Mouse (Mus musculus) stomach, postnatal 0 days (tissue): ENCODE results near the gene Cnp. TPM values are rescaled to one million over a fixed set of nuclear protein-coding genes. Genes with fewer than 3 reads are reported as not detected.
A peak's percentile ranks its signal among the peaks of the same experiment; 100 is the strongest.
"Not testable (repeated sequence)": the region's sequence is repeated elsewhere in the genome, so short reads cannot be mapped to it uniquely, and the experiment has no call there.

Experiments
- ATAC-seq: fragments of 200-750 bp; cut with Nextera tagmentation; 2 replicates; pipeline ENCODE4 v1.8.0; 2017; ENCODE audit not compliant: low FRiP score, low TSS enrichment
- DNase-seq: peaks from one replicate; pipeline ENCODE4 v3.0.0-alpha.2; 2016; ENCODE audit warnings: low spot score
- H3K27ac ChIP-seq: fragments of 300-500 bp; sonication (generic); replicated peaks from 2 replicates; pipeline ENCODE4 v1.5.1; 2014; ENCODE audit warnings: mild to moderate bottlenecking, control low read depth
- H3K27me3 ChIP-seq: fragments of 300-500 bp; sonication (generic); 2 replicates; pipeline ENCODE4 v1.6.1; 2014; ENCODE audit warnings: low read length; ENCODE audit not compliant: control insufficient read depth, insufficient read depth
- H3K36me3 ChIP-seq: fragments of 300-500 bp; sonication (generic); 2 replicates; pipeline ENCODE4 v1.6.1; 2014; ENCODE audit warnings: low read length, mixed read lengths; ENCODE audit not compliant: control insufficient read depth, insufficient read depth
- H3K4me1 ChIP-seq: fragments of 300-500 bp; sonication (generic); replicated peaks from 2 replicates; pipeline ENCODE4 v1.6.1; 2014; ENCODE audit warnings: antibody characterized with exemption; ENCODE audit not compliant: control insufficient read depth, insufficient read depth
- H3K4me2 ChIP-seq: fragments of 300-500 bp; sonication (generic); replicated peaks from 2 replicates; pipeline ENCODE4 v1.6.1; 2014; ENCODE audit warnings: low read depth, mild to moderate bottlenecking, control low read depth, moderate library complexity
- H3K4me3 ChIP-seq: fragments of 300-500 bp; sonication (generic); 2 replicates; pipeline ENCODE4 v1.5.1; 2014; ENCODE audit warnings: low read depth, low read length, control low read depth
- H3K9ac ChIP-seq: fragments of 300-500 bp; sonication (generic); 2 replicates; pipeline ENCODE4 v1.6.1; 2014; ENCODE audit warnings: mild to moderate bottlenecking, low read length, control low read depth, mixed read lengths
- H3K9me3 ChIP-seq: fragments of 300-500 bp; sonication (generic); 2 replicates; pipeline ENCODE4 v1.6.1; 2016; ENCODE audit warnings: low read length; ENCODE audit not compliant: control insufficient read depth
- CTCF ChIP-seq: IDR thresholded peaks from 2 replicates; pipeline ENCODE4 v1.5.1; 2016; ENCODE audit warnings: antibody characterized with exemption, low read depth, mild to moderate bottlenecking, moderate library complexity
- EP300 ChIP-seq: optimal IDR thresholded peaks from 2 replicates; pipeline ENCODE3; 2016; ENCODE audit warnings: antibody characterized with exemption
- WGBS: fragments of 180-500 bp; shearing (Covaris S2); extraction: QIAGEN DNeasy Blood & Tissue Kit; methylation state at CpG from one replicate; pipeline ENCODE4 v1.1.7; 2014; 5-methylcytosine and 5-hydroxymethylcytosine counted together
- polyA plus RNA-seq: library from polyadenylated mRNA; unstranded; fragments of >200 nt; fragmentation: Nextera tagmentation; extraction: Ambion mirVana; gene quantifications from 2 replicates; pipeline ENCODE4 v1.2.1, GENCODE M21; 2015

The Cnp gene
- polyA plus RNA-seq, 1 experiment from 2014 or later, result 23.5 TPM

DNA sequence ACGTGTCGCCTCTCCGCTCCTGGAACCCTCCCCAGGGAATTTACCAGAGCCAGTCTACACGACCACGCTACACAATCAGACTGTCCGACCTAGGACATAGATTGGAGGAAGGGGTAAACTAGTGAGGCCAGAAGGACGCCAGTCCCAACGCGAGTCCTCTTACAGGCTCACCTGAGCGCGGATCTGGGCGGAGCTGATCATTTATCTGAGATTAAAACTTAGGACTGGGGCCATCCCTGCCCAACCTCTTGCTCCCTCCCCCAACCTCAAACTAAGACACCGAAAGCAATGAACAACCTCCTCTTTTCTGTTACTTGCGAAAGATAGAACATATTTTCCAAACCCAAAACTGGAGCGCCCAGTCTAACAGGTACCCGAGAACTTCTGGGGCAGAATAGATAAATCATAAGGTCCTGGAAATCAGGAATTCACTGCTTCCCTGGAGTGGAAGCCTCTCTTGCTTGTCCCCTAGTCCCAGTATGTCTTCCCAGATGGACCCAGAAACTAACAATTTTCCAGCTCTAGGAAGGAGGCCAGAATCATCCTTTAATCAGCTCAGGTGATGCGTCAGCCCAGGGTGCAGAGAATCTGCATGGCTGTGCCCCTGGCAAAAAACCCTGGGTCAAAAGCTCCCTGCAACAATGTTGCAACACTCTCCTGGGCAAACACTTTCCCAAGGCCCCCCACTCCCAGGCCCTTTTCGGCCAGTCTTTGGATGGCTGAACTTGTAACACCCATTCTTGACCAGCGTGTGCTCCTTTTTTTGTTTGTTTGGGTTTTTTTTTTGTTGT, 46.1 kb upstream of the Cnp start:
- no peaks in the 10 kb centered on the region for H3K27me3 ChIP-seq
- peak overlapping the region; percentile 82 for H3K4me2 ChIP-seq
- peaks cover 14% of the 10 kb centered on the region for H3K4me1 ChIP-seq
- no peaks in the 10 kb centered on the region for H3K9me3 ChIP-seq
- H3K9ac ChIP-seq, result peak overlapping the region; percentile 54
- peaks cover 4% of the 10 kb centered on the region; the same call in 1 of the 2 replicates for H3K36me3 ChIP-seq
- peak overlapping the region; percentile 81 for H3K4me3 ChIP-seq
- no peak; the same call in none of the 2 replicates for ATAC-seq
- no peak for TF ChIP-seq CTCF
- TF ChIP-seq EP300, result no peak
- WGBS, result 23% methylated on average over 19 of the region's 19 CpGs
- DNase-seq, result no peak
- H3K27ac ChIP-seq, result peak overlapping the region; percentile 81

- DNase-seq, result no peak
- 63% methylated on average over 6 of the region's 6 CpGs for WGBS
- no peaks in the 10 kb centered on the region for H3K36me3 ChIP-seq
Measured at GRCm38 (mm10) chr11:100533871-100534270, 40.8 kb upstream of the Cnp start.

DNA sequence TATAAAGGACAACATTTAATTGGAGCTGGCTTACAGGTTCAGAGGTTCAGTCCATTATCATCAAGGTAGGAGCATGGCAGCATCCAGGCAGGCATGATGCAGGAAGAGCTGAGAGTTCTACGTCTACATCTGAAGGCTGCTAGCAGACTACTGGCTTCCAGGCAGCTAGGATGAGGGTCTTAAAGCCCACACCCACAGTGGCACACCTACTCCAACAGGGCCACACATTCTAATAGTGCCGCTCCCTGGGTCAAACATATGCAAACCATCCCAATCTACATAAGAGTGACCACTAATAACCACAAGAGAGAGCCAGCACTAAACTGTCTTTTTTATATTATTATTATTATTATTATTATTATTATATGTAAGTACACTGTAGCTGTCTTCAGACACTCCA, 40.3 kb upstream of the Cnp start:
- H3K4me1 ChIP-seq, H3K27ac ChIP-seq, H3K9me3 ChIP-seq, H3K4me2 ChIP-seq, DNase-seq, H3K27me3 ChIP-seq, ATAC-seq, H3K4me3 ChIP-seq, H3K9ac ChIP-seq, H3K36me3 ChIP-seq: not testable (repeated sequence)
- 97% methylated on average over 2 of the region's 2 CpGs for WGBS

More at GRCm38 (mm10) chr11:100533871-100534270, 40.8 kb upstream of the Cnp start:
- H3K9me3 ChIP-seq, result no peaks in the 10 kb centered on the region
- no peaks in the 10 kb centered on the region for H3K4me1 ChIP-seq
- no peak for TF ChIP-seq CTCF
- no peak for TF ChIP-seq EP300
- no peak overlapping the region for H3K4me3 ChIP-seq
- no peak for ATAC-seq
- no peak overlapping the region for H3K27ac ChIP-seq
- no peaks in the 10 kb centered on the region for H3K27me3 ChIP-seq
- H3K4me2 ChIP-seq, result no peak overlapping the region
- no peak overlapping the region for H3K9ac ChIP-seq

DNA sequence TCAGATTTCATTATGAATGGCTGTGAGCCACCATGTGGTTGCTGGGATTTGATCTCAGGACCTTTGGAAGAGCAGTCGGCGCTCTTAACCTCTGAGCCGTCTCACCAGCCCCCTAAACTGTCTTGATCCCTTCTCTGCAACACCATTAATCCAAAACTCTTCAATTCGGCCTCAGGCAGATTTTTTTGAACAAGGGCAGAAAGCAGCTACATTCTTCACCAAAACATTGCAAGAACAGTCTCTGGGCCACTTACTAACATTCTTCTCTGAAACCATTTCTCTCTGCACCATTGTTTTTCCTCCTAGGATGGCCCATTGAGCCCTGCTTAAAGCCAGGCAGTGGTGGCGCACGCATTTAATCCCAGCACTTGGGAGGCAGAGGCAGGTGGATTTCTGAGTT, 39.9 kb upstream of the Cnp start:
- H3K27ac ChIP-seq, H3K9me3 ChIP-seq, H3K4me3 ChIP-seq, H3K9ac ChIP-seq, H3K36me3 ChIP-seq, DNase-seq, H3K4me2 ChIP-seq, H3K4me1 ChIP-seq, H3K27me3 ChIP-seq, ATAC-seq: not testable (repeated sequence)
- WGBS, result 84% methylated on average over 6 of the region's 6 CpGs

DNA sequence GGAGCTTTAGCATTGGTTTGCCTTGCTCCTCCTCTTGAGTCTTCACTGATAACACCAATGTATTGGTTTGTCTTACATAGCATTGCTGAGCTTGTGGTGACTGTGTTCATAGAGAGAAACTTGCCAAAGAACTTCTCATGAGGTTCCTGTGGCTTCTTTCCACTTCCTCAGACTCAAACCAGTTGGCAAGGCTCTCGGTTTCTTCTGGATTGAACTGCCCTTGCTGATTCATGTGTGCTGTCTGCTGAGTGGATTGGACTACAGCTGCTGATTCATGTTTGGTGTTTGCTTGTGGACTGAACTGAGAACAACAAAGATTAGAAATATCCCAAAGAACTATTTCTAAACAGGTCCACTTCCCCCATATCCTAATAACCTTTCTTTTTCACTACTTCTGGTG, 38.7 kb upstream of the Cnp start:
- H3K27ac ChIP-seq, result no peak overlapping the region
- H3K4me3 ChIP-seq, result no peak overlapping the region
- H3K4me2 ChIP-seq, result no peak overlapping the region
- H3K4me1 ChIP-seq, result no peaks in the 10 kb centered on the region
- TF ChIP-seq EP300 (no peak), CTCF (no peak)
- H3K9me3 ChIP-seq, result no peaks in the 10 kb centered on the region
- no peak for DNase-seq
- peak; percentile 49; the same call in 1 of the 2 replicates for ATAC-seq
- H3K27me3 ChIP-seq, result no peaks in the 10 kb centered on the region
- no peaks in the 10 kb centered on the region for H3K36me3 ChIP-seq
- H3K9ac ChIP-seq, result no peak overlapping the region
- 65% methylated on average over 1 of the region's 1 CpGs for WGBS

DNA sequence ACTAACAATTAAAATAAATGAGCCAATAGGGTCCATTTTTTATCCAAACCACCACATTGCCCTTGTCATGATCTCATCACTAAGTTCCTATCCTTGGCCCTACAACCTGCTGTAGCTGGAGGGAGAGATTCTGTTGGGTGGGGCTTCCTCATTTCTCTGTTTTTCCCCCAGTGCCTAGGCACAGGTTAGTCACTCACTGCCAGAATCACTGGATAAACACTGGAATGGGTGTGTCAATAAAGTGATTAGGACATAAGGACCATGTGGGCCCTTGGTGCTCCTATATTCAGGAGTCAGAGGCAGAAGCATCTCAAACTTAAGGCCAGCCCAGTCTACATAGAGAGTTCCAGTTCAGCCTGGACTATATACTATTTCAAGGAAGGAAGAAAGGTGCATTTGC, 38.2 kb upstream of the Cnp start:
- ATAC-seq, result peak; percentile 72
- no peaks in the 10 kb centered on the region for H3K4me1 ChIP-seq
- no peak overlapping the region for H3K9ac ChIP-seq
- H3K4me2 ChIP-seq, result no peak overlapping the region
- H3K4me3 ChIP-seq, result no peak overlapping the region
- TF ChIP-seq EP300, result no peak
- TF ChIP-seq CTCF, result no peak
- H3K27me3 ChIP-seq, result no peaks in the 10 kb centered on the region
- no peak overlapping the region for H3K27ac ChIP-seq
- H3K9me3 ChIP-seq, result no peaks in the 10 kb centered on the region
- DNase-seq, result no peak
- H3K36me3 ChIP-seq, result no peaks in the 10 kb centered on the region
